Mouse (Mus musculus): Measurements from ENCODE around the gene Phactr2.

DNA sequence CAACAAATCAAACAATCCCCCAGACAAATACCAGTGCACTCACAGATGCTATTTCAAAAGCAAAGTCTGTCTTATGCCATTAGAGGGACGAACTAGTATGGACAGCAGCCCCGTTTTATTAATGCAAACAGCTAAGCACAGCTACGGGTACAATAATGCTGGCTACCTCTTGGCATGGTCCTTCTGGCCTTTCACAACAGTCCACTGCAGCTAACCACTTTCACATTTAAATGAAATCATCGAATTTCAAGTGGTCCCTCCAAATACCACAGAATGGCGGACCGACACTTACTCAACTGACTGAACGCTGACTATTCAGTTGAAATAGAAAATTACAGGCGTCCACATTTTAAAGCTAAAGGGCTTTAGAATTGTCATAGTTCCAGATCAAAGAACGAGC is 261.9 kb downstream of the Phactr2 start:
- TF ChIP-seq CTCF (conservative IDR thresholded peaks at IDR 0.05; ENCODE audit: insufficient read depth, insufficient read length, low read depth, low read length) = no peak
- no peak for TF ChIP-seq POLR2A (IDR thresholded peaks at IDR 0.05; ENCODE audit: low read depth, low read length)

Data from kidney, adult 2 months (tissue).